Comparison of ENCODE assay signal across 9 mouse cellular contexts in genomic region chr2:78048706-78049055, GRCm38 (mm10).
DNase-seq lines count a peak whose midpoint lies in the region; ATAC-seq and TF ChIP-seq lines count a peak whose summit lies in the region.
"Had no signal": no experiment of that assay in that cellular context is flagged by ENCODE, and none has a peak within 500 bp of the region (broad histone marks: within the 10 kb centered on the region; RNA-seq: fewer than 3 reads in every experiment).

No protein-coding gene starts in this region.

- H3K9ac ChIP-seq in heart, embryonic 12.5 days, result no peak overlapping the region
- H3K9ac ChIP-seq in forebrain, embryonic 12.5 days, result no peak overlapping the region

- peak overlapping the region; percentile 65 for H3K4me2 ChIP-seq in heart, embryonic 12.5 days
- peak overlapping the region; percentile 50 for H3K4me2 ChIP-seq in forebrain, embryonic 12.5 days

- CTCF ChIA-PET in Patski (lab: Charles Lee), result interaction anchor here (1.0 to 2.0 kb wide), 3 partner anchors 11 to 908 kb away, joined by 3 to 15 read pairs (median 6); no protein-coding TSS in a partner anchor

- no peaks in the 10 kb centered on the region for H3K27me3 ChIP-seq in heart, embryonic 12.5 days (replicated peaks)
- peaks cover 5% of the 10 kb centered on the region for H3K27me3 ChIP-seq in Patski
- H3K27me3 ChIP-seq in forebrain, embryonic 12.5 days, result no peaks in the 10 kb centered on the region; the same call in 1 of the 2 replicates

- POLR2A ChIA-PET in Patski (lab: Charles Lee), result no interaction called here

- H3K4me1 ChIP-seq in heart, embryonic 12.5 days (replicated peaks), result no peaks in the 10 kb centered on the region
- H3K4me1 ChIP-seq in forebrain, embryonic 12.5 days, result peaks cover 9% of the 10 kb centered on the region

- H3K27ac ChIP-seq in heart, embryonic 12.5 days (ENCODE audit: poor library complexity, severe bottlenecking), result no peak overlapping the region
- no peak overlapping the region for H3K27ac ChIP-seq in forebrain, embryonic 12.5 days

- in situ Hi-C loops in Patski (cut with MboI; ENCODE audit: low pct_unique_long_range_greater_than_20kb), result loop anchor here (5.0 to 25.0 kb wide), 7 partner anchors 869 to 1714 kb away; partner anchors contain the start of gene Itprid2

- no peak for ATAC-seq in heart, embryonic 12.5 days (ENCODE audit: insufficient number of reproducible peaks, low FRiP score)
- peak; percentile 23 for ATAC-seq in Patski
- ATAC-seq in forebrain, embryonic 12.5 days (ENCODE audit: low FRiP score), result peak; percentile 52
- no peak for ATAC-seq in megakaryocyte progenitor cell, adult 5-6 weeks (replicated peaks; ENCODE audit: poor library complexity)

- TF ChIP-seq CTCF in Patski (IDR thresholded peaks at IDR 0.05), result no peak

- H3K9me3 ChIP-seq in heart, embryonic 12.5 days (replicated peaks), result no peaks in the 10 kb centered on the region
- H3K9me3 ChIP-seq in forebrain, embryonic 12.5 days, result no peaks in the 10 kb centered on the region

- 60% methylated on average over 6 of the region's 6 CpGs for WGBS in heart, embryonic 12.5 days
- 63% methylated on average over 6 of the region's 6 CpGs for WGBS in forebrain, embryonic 12.5 days

- peak overlapping the region; percentile 27 for H3K4me3 ChIP-seq in heart, embryonic 12.5 days
- H3K4me3 ChIP-seq in forebrain, embryonic 12.5 days (replicated peaks), result no peak overlapping the region; the same call in 1 of the 2 replicates
- H3K4me3 ChIP-seq: erythroblast, embryonic 14.5 days had no signal

- no peaks in the 10 kb centered on the region for H3K36me3 ChIP-seq in heart, embryonic 12.5 days
- no peaks in the 10 kb centered on the region for H3K36me3 ChIP-seq in forebrain, embryonic 12.5 days (replicated peaks)

- no peak for DNase-seq in heart, adult 8-10 months (ENCODE audit: low spot score)
- DNase-seq in Patski (ENCODE audit: low read depth, low spot score), result no peak
- peak; percentile 6 for DNase-seq in layer of hippocampus, adult 8-10 months (ENCODE audit: low spot score in 2 of 2)
- peak; percentile 22 to 36 for DNase-seq in right cerebral cortex, adult 2 months (ENCODE audit: low spot score in 2 of 2)
- DNase-seq in gastrocnemius, postnatal 25 days, result no peak

Comparison
In these comparisons a context has a peak if more than half of its experiments do, and no peak if none do; other contexts are left out.
1. ATAC-seq: peak in Patski (single experiment) and forebrain, embryonic 12.5 days (single experiment); none in heart, embryonic 12.5 days (single experiment) and megakaryocyte progenitor cell, adult 5-6 weeks (single experiment).
2. DNase-seq: peak in layer of hippocampus, adult 8-10 months (2 of 2) and right cerebral cortex, adult 2 months (2 of 2); none in heart, adult 8-10 months (single experiment), Patski (single experiment) and gastrocnemius, postnatal 25 days (single experiment).